ENCODE assay signal across 17 mouse cellular contexts in the genomic region with DNA sequence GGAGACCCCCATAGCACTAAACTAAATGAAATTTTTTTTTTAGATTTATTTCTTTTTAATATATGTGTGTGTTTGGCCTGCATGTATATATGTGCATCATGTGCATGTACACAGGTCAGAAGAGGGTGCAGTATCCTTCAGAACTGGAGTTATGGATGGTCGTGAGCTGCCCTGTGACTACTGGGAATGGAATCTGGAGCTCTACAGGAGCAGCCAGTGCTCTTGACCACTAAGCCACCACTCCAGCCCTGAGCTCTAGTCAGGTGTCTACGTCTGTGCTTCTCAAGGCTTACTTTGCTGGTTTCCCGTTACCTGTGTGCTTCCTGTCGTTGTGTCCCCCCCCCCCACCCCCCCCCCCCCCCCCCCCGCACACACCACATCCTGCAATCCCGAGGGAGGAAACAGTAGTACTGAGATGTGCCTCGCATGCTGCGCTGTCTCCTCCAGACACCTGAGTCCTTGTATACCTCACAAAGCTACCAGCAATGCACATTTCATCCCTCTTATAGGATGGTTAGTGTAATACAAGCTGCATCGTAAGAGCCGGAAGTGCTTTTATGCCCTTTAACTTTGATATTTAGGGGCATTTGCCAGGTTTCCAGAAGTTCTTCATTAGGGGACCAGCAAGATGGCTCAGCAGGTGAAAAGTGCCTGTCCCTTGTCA.
"Had no signal": no experiment of that assay in that cellular context is flagged by ENCODE, and none has a peak within 500 bp of the region (broad histone marks: within the 10 kb centered on the region; RNA-seq: fewer than 3 reads in every experiment).

No protein-coding gene starts in this region.

- H3K27ac ChIP-seq: kidney, postnatal 0 days; liver, embryonic 14.5 days; midbrain, embryonic 10.5 days; neural tube, embryonic 12.5 days had no signal

- ATAC-seq: intestine, postnatal 0 days had no signal

- H3K4me3 ChIP-seq: layer of hippocampus, adult 2 months; limb, embryonic 13.5 days; midbrain, embryonic 10.5 days; myocyte; neural tube, embryonic 12.5 days had no signal

- H3K9ac ChIP-seq: limb, embryonic 13.5 days; liver, embryonic 14.5 days; neural tube, embryonic 12.5 days had no signal

- DNase-seq: kidney, adult 9 months; kidney, postnatal 36 days; left cerebral cortex, postnatal 4 days; lung, adult 18-20 months; lung, postnatal 10 days; lung, postnatal 4 days; midbrain, embryonic 14.5 days; thymus, adult 18-20 months; thymus, postnatal 25 days had no signal

- H3K27me3 ChIP-seq: limb, embryonic 13.5 days; neural tube, embryonic 12.5 days had no signal

- H3K4me2 ChIP-seq: limb, embryonic 13.5 days; neural tube, embryonic 12.5 days had no signal

- H3K9me3 ChIP-seq: limb, embryonic 13.5 days; midbrain, embryonic 10.5 days; neural tube, embryonic 12.5 days had no signal
